Mouse (Mus musculus): ENCODE data around the gene Ly86. TPM values are rescaled to one million over a fixed set of nuclear protein-coding genes. Genes with fewer than 3 reads are reported as not detected.

Ly86 gene
- polyA plus RNA-seq, 1 experiment from 2014 or later = 7.7 TPM

DNA sequence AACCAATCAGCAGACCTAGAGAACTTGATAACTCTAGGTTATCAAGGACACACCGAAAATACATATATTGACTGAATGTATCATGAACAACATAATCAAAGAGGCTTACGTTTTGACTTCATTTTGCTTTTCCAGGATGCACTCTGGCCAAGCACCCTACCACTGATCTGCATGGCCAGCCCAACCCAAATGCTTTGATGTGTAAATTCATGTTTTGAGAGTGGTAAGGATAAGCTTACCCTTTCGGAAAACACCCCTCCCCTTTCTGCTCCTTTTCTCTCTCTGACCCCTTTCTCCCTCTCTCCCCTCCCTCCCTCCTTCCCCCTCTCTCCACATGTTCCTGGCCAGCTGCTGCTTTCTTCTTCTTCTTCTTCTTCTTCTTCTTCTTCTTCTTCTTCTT, 88.1 kb downstream of the Ly86 start:
- Histone ChIP-seq H3K36me3 (no peaks in the 10 kb centered on the region), H3K9me3 (no peaks in the 10 kb centered on the region), H3K9ac (no peak overlapping the region), H3K4me3 (no peak overlapping the region), H3K27ac (replicated peaks) (no peak overlapping the region), H3K27me3 (replicated peaks) (peaks cover 20% of the 10 kb centered on the region), H3K4me2 (no peak overlapping the region), H3K4me1 (peaks cover 20% of the 10 kb centered on the region)
- 23% methylated on average over 3 of the region's 3 CpGs for WGBS
- no peak for ATAC-seq (ENCODE audit: extremely low read depth, insufficient number of reproducible peaks, low FRiP score, low TSS enrichment)

DNA sequence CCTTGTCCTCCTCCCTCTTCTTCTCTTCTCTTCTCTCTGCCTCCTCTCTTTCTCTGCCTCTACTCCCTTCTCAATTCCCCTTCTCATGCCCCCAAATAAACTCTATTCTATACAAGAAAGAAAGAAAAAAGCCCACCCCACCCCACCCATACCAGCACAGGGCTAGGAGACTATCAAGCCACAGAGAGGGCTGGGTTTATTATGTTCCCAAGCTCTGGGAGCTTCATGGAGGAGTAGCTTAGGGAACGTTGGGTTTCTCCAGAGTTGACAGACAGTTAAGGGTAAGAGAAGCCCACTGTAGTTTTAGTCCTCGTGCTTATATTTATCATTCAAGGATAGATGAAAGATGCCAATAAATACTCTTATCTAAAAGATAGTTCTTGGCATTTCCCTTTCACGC, 88.7 kb downstream of the Ly86 start:
- peak overlapping the region; percentile 80 for H3K4me2 ChIP-seq
- peaks cover 23% of the 10 kb centered on the region for H3K27me3 ChIP-seq (replicated peaks)
- no peak overlapping the region for H3K9ac ChIP-seq
- peak overlapping the region; percentile 55; the same call in 1 of the 2 replicates for H3K4me3 ChIP-seq
- no peaks in the 10 kb centered on the region for H3K9me3 ChIP-seq
- WGBS = 7% methylated on average over 3 of the region's 3 CpGs
- H3K4me1 ChIP-seq = peaks cover 20% of the 10 kb centered on the region
- ATAC-seq (ENCODE audit: extremely low read depth, insufficient number of reproducible peaks, low FRiP score, low TSS enrichment) = no peak
- H3K27ac ChIP-seq (replicated peaks) = no peak overlapping the region
- H3K36me3 ChIP-seq = no peaks in the 10 kb centered on the region

DNA sequence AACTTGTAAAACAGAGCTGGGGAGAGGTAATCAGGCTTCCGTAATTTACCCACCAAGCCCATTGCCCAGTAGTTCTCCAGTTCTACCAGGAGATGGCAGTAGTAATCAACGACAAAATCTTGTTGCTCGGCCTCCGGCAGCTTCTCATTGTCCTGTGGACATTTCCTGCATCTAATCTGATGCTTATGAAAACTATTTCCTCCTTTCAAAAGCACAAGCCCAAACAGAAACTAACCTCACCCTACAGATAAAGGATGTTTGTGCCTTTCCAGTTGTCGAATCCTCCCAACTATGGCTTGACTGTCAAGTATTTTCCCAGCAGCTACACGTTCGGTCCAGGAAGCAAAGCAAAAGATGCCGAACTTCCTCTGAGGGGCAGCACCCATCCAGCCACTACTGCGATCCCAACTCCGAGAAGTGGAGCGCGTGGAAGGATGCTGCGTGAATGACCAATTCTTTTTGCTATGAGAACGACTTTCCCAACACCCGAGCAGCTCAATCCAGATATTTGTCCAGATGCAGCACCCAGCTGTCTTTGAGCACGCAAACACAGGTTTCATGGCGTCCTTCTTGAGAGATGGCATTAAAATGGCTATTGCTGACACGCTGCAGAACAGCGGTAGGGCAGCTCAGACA, 89.2 kb downstream of the Ly86 start:
- peak overlapping the region; percentile 80 for H3K4me2 ChIP-seq
- H3K27ac ChIP-seq (replicated peaks) = peak overlapping the region; percentile 58
- no peaks in the 10 kb centered on the region for H3K36me3 ChIP-seq
- H3K9me3 ChIP-seq = no peaks in the 10 kb centered on the region
- H3K27me3 ChIP-seq (replicated peaks) = peaks cover 23% of the 10 kb centered on the region
- H3K4me3 ChIP-seq = peak overlapping the region; percentile 55
- 1% methylated on average over 19 of the region's 19 CpGs for WGBS
- ATAC-seq (ENCODE audit: extremely low read depth, insufficient number of reproducible peaks, low FRiP score, low TSS enrichment) = no peak
- peak overlapping the region; percentile 79 for H3K9ac ChIP-seq
- H3K4me1 ChIP-seq = peaks cover 20% of the 10 kb centered on the region

GRCm38 (mm10) chr13:37434841-37435240, 89.8 kb downstream of the Ly86 start:
- 16% methylated on average over 9 of the region's 9 CpGs for WGBS

DNA sequence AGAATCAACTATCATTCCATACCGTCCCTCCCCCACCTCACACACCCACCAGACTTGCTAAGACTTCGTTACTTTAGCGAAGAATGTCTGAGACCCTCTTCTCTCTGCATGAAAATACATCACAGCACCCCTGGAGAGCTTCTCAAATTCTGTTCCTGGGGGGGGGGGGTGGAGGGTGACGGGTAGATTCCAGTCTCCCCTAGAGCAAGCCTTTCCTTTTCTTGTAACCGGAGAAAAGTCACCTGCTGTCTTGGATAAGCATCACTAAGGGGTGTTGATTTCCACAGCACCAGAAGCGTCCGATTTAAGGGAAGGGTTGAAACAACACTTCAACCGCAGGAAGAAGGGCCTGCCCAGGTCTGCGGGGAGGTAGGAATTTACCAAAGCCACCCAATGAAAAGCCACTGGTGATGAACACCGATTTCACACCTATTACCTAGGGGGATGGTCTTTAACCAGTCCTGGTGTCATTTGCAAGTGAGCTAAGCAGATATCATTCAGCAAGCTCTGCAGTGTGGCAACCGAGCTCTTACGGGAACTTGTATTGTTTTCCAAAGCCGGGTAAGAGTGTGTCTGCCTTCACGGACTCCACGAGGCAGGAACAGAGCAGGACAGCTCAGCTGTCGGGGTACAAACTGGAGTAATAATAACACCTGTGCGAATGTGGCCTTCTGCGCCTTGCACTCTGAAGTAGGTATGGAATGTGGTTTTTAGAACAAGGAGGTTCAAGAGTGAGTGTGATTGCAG, 91.4 kb downstream of the Ly86 start:
- WGBS = 20% methylated on average over 18 of the region's 18 CpGs
- 0 out of 2 replicates have a peak overlapping the region, but pooled peaks have one; percentile 7 for H3K4me2 ChIP-seq
- no peak overlapping the region for H3K27ac ChIP-seq (replicated peaks)
- H3K27me3 ChIP-seq (replicated peaks) = peaks cover 23% of the 10 kb centered on the region
- no peaks in the 10 kb centered on the region for H3K36me3 ChIP-seq
- H3K9ac ChIP-seq = no peak overlapping the region
- no peak for ATAC-seq (ENCODE audit: extremely low read depth, insufficient number of reproducible peaks, low FRiP score, low TSS enrichment)
- peaks cover 32% of the 10 kb centered on the region for H3K4me1 ChIP-seq
- H3K4me3 ChIP-seq = no peak overlapping the region
- no peaks in the 10 kb centered on the region for H3K9me3 ChIP-seq

More at GRCm38 (mm10) chr13:37434841-37435240, 89.8 kb downstream of the Ly86 start:
- Histone ChIP-seq H3K9ac (peak overlapping the region; percentile 79), H3K27ac (replicated peaks) (peak overlapping the region; percentile 58), H3K9me3 (no peaks in the 10 kb centered on the region), H3K36me3 (no peaks in the 10 kb centered on the region), H3K27me3 (replicated peaks) (peaks cover 23% of the 10 kb centered on the region), H3K4me2 (peak overlapping the region; percentile 80), H3K4me3 (peak overlapping the region; percentile 55), H3K4me1 (peaks cover 20% of the 10 kb centered on the region)
- ATAC-seq (ENCODE audit: extremely low read depth, insufficient number of reproducible peaks, low FRiP score, low TSS enrichment) = no peak

DNA sequence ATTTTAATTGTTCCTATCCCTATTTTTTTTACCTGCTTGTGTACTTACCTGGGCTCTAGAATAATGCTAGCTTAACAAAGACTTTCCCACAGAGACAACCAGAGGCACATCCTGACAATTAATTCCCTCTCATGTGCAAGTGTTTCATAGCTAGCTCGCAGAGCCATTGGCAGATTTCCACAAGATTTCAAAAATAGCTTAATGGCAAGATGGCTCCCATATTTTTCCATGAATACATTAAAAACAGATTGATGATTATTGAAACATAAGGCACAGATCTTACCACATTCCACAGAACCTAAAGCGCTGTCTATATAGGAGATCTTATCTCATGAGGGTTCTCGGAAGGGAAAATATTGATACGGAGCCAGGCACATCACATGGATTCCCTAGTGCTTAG, 93.8 kb downstream of the Ly86 start:
- no peak for ATAC-seq (ENCODE audit: extremely low read depth, insufficient number of reproducible peaks, low FRiP score, low TSS enrichment)
- no peak overlapping the region for H3K4me3 ChIP-seq
- H3K27me3 ChIP-seq (replicated peaks) = peaks cover 23% of the 10 kb centered on the region
- H3K36me3 ChIP-seq = no peaks in the 10 kb centered on the region
- H3K9me3 ChIP-seq = no peaks in the 10 kb centered on the region
- no peak overlapping the region for H3K4me2 ChIP-seq
- H3K9ac ChIP-seq = no peak overlapping the region
- peaks cover 38% of the 10 kb centered on the region for H3K4me1 ChIP-seq
- no peak overlapping the region for H3K27ac ChIP-seq (replicated peaks)
- WGBS = 86% methylated on average over 4 of the region's 4 CpGs

- no peak for ATAC-seq (ENCODE audit: extremely low read depth, insufficient number of reproducible peaks, low FRiP score, low TSS enrichment)
- H3K4me1 ChIP-seq = peaks cover 36% of the 10 kb centered on the region
- H3K4me2 ChIP-seq = no peak overlapping the region
- peaks cover 23% of the 10 kb centered on the region for H3K27me3 ChIP-seq (replicated peaks)
- no peak overlapping the region for H3K9ac ChIP-seq
- no peaks in the 10 kb centered on the region for H3K36me3 ChIP-seq
- no peak overlapping the region for H3K27ac ChIP-seq (replicated peaks)
- 68% methylated on average over 7 of the region's 7 CpGs for WGBS
- no peak overlapping the region for H3K4me3 ChIP-seq
- H3K9me3 ChIP-seq = no peaks in the 10 kb centered on the region
These were observed 94.5 kb downstream of the Ly86 start for GRCm38 (mm10) chr13:37439477-37439876.

DNA sequence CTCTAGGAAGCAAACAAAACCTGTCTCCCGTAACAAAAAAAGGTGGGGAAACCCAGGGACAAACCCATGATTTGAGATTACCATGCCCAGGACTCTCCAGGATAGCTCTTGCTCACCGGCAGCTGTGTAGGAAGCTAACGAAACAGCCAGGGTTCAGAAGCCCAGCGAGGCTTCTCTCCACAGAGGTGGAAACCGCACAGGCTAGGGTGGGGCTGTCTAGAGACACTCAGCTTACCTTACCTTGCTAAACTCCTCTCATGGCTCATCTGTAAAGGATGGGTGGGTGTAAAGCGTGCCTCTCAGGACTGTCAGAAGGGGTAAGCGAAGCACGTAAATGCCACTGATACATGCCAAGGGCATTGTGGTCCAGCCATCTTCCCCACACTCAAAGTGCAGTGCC, 94.9 kb downstream of the Ly86 start:
- Histone ChIP-seq H3K4me2 (no peak overlapping the region), H3K4me3 (no peak overlapping the region), H3K9ac (no peak overlapping the region), H3K9me3 (no peaks in the 10 kb centered on the region), H3K36me3 (no peaks in the 10 kb centered on the region), H3K4me1 (peaks cover 32% of the 10 kb centered on the region), H3K27ac (replicated peaks) (no peak overlapping the region), H3K27me3 (replicated peaks) (peaks cover 23% of the 10 kb centered on the region)
- ATAC-seq (ENCODE audit: extremely low read depth, insufficient number of reproducible peaks, low FRiP score, low TSS enrichment) = no peak
- WGBS = 75% methylated on average over 8 of the region's 8 CpGs

GRCm38 (mm10) chr13:37440593-37441307, 95.7 kb downstream of the Ly86 start:
- ATAC-seq (ENCODE audit: extremely low read depth, insufficient number of reproducible peaks, low FRiP score, low TSS enrichment) = peak; percentile 35; the same call in 1 of the 2 replicates
- Histone ChIP-seq H3K9me3 (no peaks in the 10 kb centered on the region), H3K4me2 (no peak overlapping the region), H3K4me1 (peaks cover 31% of the 10 kb centered on the region), H3K36me3 (no peaks in the 10 kb centered on the region), H3K9ac (no peak overlapping the region), H3K4me3 (no peak overlapping the region), H3K27ac (replicated peaks) (peak overlapping the region; percentile 12), H3K27me3 (replicated peaks) (peaks cover 23% of the 10 kb centered on the region)
- 40% methylated on average over 11 of the region's 11 CpGs for WGBS

- no peak overlapping the region for H3K4me3 ChIP-seq
These were observed 97.0 kb downstream of the Ly86 start for GRCm38 (mm10) chr13:37442058-37442457.

GRCm38 (mm10) chr13:37442531-37442930, 97.5 kb downstream of the Ly86 start:
- 44% methylated on average over 7 of the region's 7 CpGs for WGBS
- no peak overlapping the region for H3K9ac ChIP-seq
- no peak for ATAC-seq (ENCODE audit: extremely low read depth, insufficient number of reproducible peaks, low FRiP score, low TSS enrichment)
- H3K4me3 ChIP-seq = no peak overlapping the region
- peaks cover 8% of the 10 kb centered on the region for H3K27me3 ChIP-seq (replicated peaks)
- H3K9me3 ChIP-seq = no peaks in the 10 kb centered on the region
- peaks cover 25% of the 10 kb centered on the region for H3K4me1 ChIP-seq
- H3K27ac ChIP-seq (replicated peaks) = 0 out of 2 replicates have a peak overlapping the region, but pooled peaks have one; percentile 24
- no peak overlapping the region for H3K4me2 ChIP-seq
- H3K36me3 ChIP-seq = no peaks in the 10 kb centered on the region

More at GRCm38 (mm10) chr13:37442058-37442457, 97.0 kb downstream of the Ly86 start:
- Histone ChIP-seq H3K4me2 (no peak overlapping the region), H3K9ac (no peak overlapping the region), H3K27ac (replicated peaks) (0 out of 2 replicates have a peak overlapping the region, but pooled peaks have one; percentile 24), H3K36me3 (no peaks in the 10 kb centered on the region), H3K27me3 (replicated peaks) (peaks cover 12% of the 10 kb centered on the region), H3K9me3 (no peaks in the 10 kb centered on the region), H3K4me1 (peaks cover 25% of the 10 kb centered on the region)
- 20% methylated on average over 4 of the region's 4 CpGs for WGBS
- no peak for ATAC-seq (ENCODE audit: extremely low read depth, insufficient number of reproducible peaks, low FRiP score, low TSS enrichment)
